Mouse (Mus musculus): ENCODE results near the gene Trdn.

Trdn gene

GRCm38 (mm10) chr10:33080254-33080653 is at the start of gene Trdn:
Gene Trdn, plus strand, starts transcription at chr10:33080554.
- in situ Hi-C loops (cut with MboI, MseI), result no loop called here

GRCm38 (mm10) chr10:33060771-33061170 is 19.6 kb upstream of the Trdn start:
- in situ Hi-C loops (cut with MboI, MseI), result no loop called here

- in situ Hi-C loops (cut with MboI, MseI), result no loop called here
These were observed 14.8 kb upstream of the Trdn start for GRCm38 (mm10) chr10:33065566-33065965.

GRCm38 (mm10) chr10:33073126-33073525 is 7.2 kb upstream of the Trdn start:
- in situ Hi-C loops (cut with MboI, MseI), result no loop called here

- in situ Hi-C loops (cut with MboI, MseI), result no loop called here
These were observed 1.9 kb downstream of the Trdn start for GRCm38 (mm10) chr10:33082151-33082844.

- in situ Hi-C loops (cut with MboI, MseI), result no loop called here
These were observed 2.7 kb downstream of the Trdn start for GRCm38 (mm10) chr10:33082961-33083626.

GRCm38 (mm10) chr10:33083627-33084158 is 3.3 kb downstream of the Trdn start:
- in situ Hi-C loops (cut with MboI, MseI), result no loop called here

GRCm38 (mm10) chr10:33088403-33088802 is 8.0 kb downstream of the Trdn start:
- in situ Hi-C loops (cut with MboI, MseI), result no loop called here

GRCm38 (mm10) chr10:33092400-33092799 is 12.0 kb downstream of the Trdn start:
- in situ Hi-C loops (cut with MboI, MseI), result no loop called here

GRCm38 (mm10) chr10:33107942-33108341 is 27.6 kb downstream of the Trdn start:
- in situ Hi-C loops (cut with MboI, MseI), result no loop called here

GRCm38 (mm10) chr10:33123028-33123427 is 42.7 kb downstream of the Trdn start:
- in situ Hi-C loops (cut with MboI, MseI), result no loop called here

GRCm38 (mm10) chr10:33144911-33145310 is 64.6 kb downstream of the Trdn start:
- in situ Hi-C loops (cut with MboI, MseI), result no loop called here

- in situ Hi-C loops (cut with MboI, MseI), result no loop called here
These were observed 99.6 kb downstream of the Trdn start for GRCm38 (mm10) chr10:33179731-33180631.

GRCm38 (mm10) chr10:33189031-33189430 is 108.7 kb downstream of the Trdn start:
- in situ Hi-C loops (cut with MboI, MseI), result no loop called here

- in situ Hi-C loops (cut with MboI, MseI), result no loop called here
These were observed 115.6 kb downstream of the Trdn start for GRCm38 (mm10) chr10:33195919-33196318.

- in situ Hi-C loops (cut with MboI, MseI), result no loop called here
These were observed 117.9 kb downstream of the Trdn start for GRCm38 (mm10) chr10:33198257-33198656.

GRCm38 (mm10) chr10:33210411-33210810 is 130.1 kb downstream of the Trdn start:
- in situ Hi-C loops (cut with MboI, MseI), result no loop called here

GRCm38 (mm10) chr10:33253911-33254310 is 173.6 kb downstream of the Trdn start:
- in situ Hi-C loops (cut with MboI, MseI), result no loop called here

GRCm38 (mm10) chr10:33256202-33256601 is 175.8 kb downstream of the Trdn start:
- in situ Hi-C loops (cut with MboI, MseI), result no loop called here

GRCm38 (mm10) chr10:33304982-33305381 is 224.6 kb downstream of the Trdn start:
- in situ Hi-C loops (cut with MboI, MseI), result no loop called here

- in situ Hi-C loops (cut with MboI, MseI), result no loop called here
These were observed 272.7 kb downstream of the Trdn start for GRCm38 (mm10) chr10:33353026-33353425.

GRCm38 (mm10) chr10:33366521-33366920 is 286.2 kb downstream of the Trdn start:
- in situ Hi-C loops (cut with MboI, MseI), result no loop called here

Measured in T-helper 2 cell (primary cell).